Mouse (Mus musculus) testis, adult 2 months (tissue): ENCODE data around the gene Dcun1d4. TPM values are rescaled to one million over a fixed set of nuclear protein-coding genes. Genes with fewer than 3 reads are reported as not detected.

Source experiments
- H3K27ac ChIP-seq: fragments of 200-500 bp; 2 replicates; pipeline ENCODE4 v1.5.1; 2012; ENCODE audit warnings: low read depth, low read length; ENCODE audit not compliant: control insufficient read depth, insufficient read depth
- H3K27me3 ChIP-seq: fragments of 200-500 bp; 2 replicates; pipeline ENCODE4 v1.6.1; 2012; ENCODE audit warnings: mild to moderate bottlenecking, low read length, moderate library complexity; ENCODE audit not compliant: control insufficient read depth, insufficient read depth
- H3K36me3 ChIP-seq: fragments of 200-500 bp; 2 replicates; pipeline ENCODE4 v1.6.1; 2012; ENCODE audit warnings: mild to moderate bottlenecking, low read length; ENCODE audit not compliant: control insufficient read depth, insufficient read depth
- H3K4me1 ChIP-seq: fragments of 200-500 bp; 2 replicates; pipeline ENCODE4 v1.6.1; 2012; ENCODE audit warnings: low read length; ENCODE audit not compliant: control insufficient read depth, insufficient read depth
- H3K4me3 ChIP-seq: fragments of 200-500 bp; 2 replicates; pipeline ENCODE4 v1.5.1; 2012; ENCODE audit warnings: low read depth, mild to moderate bottlenecking, low read length, moderate library complexity, mixed read lengths; ENCODE audit not compliant: control insufficient read depth
- CTCF ChIP-seq: fragments of 200-500 bp; IDR thresholded peaks from 2 replicates; pipeline ENCODE4 v1.5.1; 2012; ENCODE audit warnings: low read depth, mild to moderate bottlenecking, inconsistent platforms, low read length, moderate library complexity; ENCODE audit not compliant: control insufficient read depth, insufficient read depth, insufficient replicate concordance
- POLR2A ChIP-seq: fragments of 200-500 bp; IDR thresholded peaks from 2 replicates; pipeline ENCODE4 v1.6.1; 2012; ENCODE audit warnings: low read depth, mild to moderate bottlenecking, inconsistent platforms, low read length, moderate library complexity; ENCODE audit not compliant: control insufficient read depth
- polyA plus RNA-seq: library from polyadenylated mRNA; depleted of rRNA; stranded (reverse); fragments of >200 nt; gene quantifications from 2 replicates; pipeline ENCODE4 v1.2.3, GENCODE M21; 2012

Dcun1d4 gene
- polyA plus RNA-seq, 1 experiment: 44.8 TPM

DNA sequence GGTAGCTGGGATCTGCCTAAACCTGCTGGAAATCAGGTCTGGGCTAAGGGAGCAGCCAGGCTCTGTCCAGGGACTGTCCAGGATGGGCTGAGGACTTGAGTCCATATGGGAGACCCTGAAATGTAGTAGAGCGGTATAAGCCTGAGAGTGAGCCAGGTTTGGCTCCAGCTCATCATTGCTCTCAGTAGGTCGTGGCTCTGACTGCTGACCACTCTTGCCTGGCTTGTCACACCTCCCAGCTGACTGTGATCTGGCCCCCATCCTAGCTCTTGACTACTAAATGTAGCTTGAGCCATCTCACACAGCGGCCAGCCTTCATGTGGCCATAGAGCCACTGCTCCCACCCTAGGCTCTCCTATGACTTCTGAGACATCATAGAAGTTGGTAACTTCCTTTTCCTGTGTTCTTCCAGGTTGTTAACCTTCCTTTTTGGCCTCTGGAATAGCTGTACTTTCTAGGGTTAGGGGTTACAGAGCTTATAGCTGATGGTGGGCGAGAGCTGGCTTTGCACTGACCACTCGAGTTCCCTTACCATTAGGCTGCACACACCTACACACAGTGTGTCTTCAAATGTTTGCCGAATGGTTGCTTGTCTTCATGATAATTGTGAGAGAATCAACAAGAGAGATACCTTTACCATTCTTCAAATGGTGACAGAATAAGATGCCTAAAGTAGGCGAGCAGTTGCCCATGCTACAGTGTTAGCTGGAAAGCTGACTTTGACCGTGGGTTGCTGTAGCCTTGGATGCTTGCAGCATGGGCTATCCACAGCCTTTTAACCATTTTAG, 37.8 kb downstream of the Dcun1d4 start:
- H3K4me3 ChIP-seq: no peak overlapping the region
- no peaks in the 10 kb centered on the region for H3K27me3 ChIP-seq
- no peak overlapping the region for H3K27ac ChIP-seq
- TF ChIP-seq CTCF (no peak), POLR2A (no peak)
- H3K4me1 ChIP-seq: no peaks in the 10 kb centered on the region
- H3K36me3 ChIP-seq: no peaks in the 10 kb centered on the region; the same call in 1 of the 2 replicates

DNA sequence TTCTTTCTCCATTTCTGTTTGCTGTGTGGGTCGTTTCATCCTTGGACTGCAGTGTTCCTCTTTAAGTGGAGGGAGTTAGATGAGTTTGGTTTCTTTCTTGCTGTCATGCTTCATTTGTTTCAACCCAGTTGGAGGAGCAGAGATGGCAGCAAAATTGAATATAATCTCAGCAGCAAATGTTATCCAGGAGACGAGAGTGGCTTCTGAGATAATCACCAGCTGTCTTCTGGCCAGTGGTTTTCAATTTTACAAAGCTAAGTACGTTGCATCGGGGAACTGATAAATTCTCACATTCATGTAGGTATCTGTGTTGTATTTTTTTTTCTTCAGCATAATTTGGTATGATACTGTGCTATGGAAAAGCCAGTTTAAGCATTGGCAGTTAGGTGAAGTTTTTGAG, 40.0 kb downstream of the Dcun1d4 start:
- Histone ChIP-seq H3K36me3 (no peaks in the 10 kb centered on the region; the same call in 1 of the 2 replicates), H3K27me3 (no peaks in the 10 kb centered on the region), H3K27ac (no peak overlapping the region)

DNA sequence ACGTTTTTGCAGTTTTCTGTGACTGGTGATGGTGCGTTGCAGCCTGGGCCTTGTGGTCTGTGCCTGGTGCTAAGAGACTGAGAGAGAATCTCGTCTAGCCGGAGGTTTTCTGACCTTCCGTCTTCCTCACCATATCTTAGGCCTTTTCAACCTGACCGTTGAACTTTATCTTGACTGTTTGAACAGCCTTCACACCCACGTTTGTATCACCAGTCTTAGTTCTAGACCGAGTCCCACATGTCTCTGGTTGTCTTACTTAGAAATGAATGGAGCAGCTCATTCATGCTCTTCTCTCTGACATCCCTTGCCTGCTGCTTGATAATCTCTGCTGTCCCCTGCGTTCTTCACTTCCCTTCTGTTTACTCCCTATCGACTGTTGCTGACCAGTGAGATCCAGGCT, 42.4 kb downstream of the Dcun1d4 start:
- no peaks in the 10 kb centered on the region; the same call in none of the 2 replicates for H3K36me3 ChIP-seq
- H3K27ac ChIP-seq: no peak overlapping the region
- H3K4me1 ChIP-seq: no peaks in the 10 kb centered on the region
- no peak overlapping the region for H3K4me3 ChIP-seq
- TF ChIP-seq CTCF (no peak), POLR2A (no peak)
- no peaks in the 10 kb centered on the region for H3K27me3 ChIP-seq

More for the DNA sequence above, 40.0 kb downstream of the Dcun1d4 start:
- Histone ChIP-seq H3K4me3 (no peak overlapping the region), H3K4me1 (no peaks in the 10 kb centered on the region)
- TF ChIP-seq CTCF (no peak), POLR2A (no peak)

DNA sequence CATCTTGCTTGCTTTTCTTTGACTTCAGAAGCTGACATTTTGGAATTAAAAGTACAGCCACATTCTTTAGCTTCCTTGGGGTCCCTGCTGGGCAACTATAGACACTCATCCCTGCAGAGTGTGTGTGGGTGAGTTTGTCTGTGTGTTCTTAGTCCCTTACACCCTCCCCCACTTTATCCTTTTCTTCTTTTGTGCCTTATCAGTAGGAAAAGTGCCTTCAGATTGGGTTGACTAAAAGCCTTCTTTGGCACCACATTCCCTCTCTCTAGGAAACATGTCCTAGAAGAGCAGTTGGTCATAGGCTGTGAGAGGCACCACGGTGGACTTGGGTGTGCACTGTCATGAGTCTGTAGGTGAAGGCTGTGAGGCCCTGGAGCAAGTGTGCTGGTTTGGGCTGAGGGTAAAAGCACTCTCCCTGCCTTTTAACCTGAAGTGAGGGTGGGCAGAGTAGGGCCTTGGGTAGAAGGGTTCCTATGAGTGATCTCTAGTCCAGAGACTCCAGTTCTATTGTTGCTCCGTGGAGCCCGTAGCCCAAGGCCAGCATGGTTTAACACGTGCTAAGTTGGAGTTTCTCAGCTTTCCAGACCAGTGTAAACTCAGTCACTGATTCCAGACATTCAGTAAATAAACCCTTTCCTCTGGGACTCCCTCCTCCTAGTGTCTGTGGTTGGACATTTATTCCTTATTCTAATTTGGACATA, 43.6 kb downstream of the Dcun1d4 start:
- H3K36me3 ChIP-seq: no peaks in the 10 kb centered on the region; the same call in none of the 2 replicates
- no peaks in the 10 kb centered on the region for H3K27me3 ChIP-seq
- H3K4me3 ChIP-seq: no peak overlapping the region
- TF ChIP-seq CTCF: no peak
- no peak for TF ChIP-seq POLR2A
- H3K4me1 ChIP-seq: no peaks in the 10 kb centered on the region
- no peak overlapping the region for H3K27ac ChIP-seq

DNA sequence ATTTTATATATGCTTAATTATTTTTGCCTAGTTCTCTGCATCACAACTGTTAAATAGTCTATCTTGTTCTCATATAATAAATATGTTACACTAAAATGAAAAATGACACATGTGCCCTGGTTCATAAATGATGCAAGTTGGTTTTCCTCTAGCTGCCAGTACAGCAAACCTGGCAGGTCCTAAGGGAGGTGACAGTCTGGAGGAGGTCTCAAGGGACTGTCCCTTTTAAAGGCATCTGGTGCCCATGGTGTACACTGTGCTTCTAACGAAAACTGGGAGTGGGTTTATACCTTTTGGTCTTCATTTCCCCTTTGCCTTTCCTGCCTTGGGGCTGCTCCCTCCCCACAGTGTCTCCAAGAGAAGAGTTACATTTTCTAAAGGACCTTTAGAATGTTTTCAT, 51.4 kb downstream of the Dcun1d4 start:
- Histone ChIP-seq H3K27ac (no peak overlapping the region), H3K4me1 (no peaks in the 10 kb centered on the region), H3K4me3 (no peak overlapping the region), H3K36me3 (no peaks in the 10 kb centered on the region; the same call in 1 of the 2 replicates), H3K27me3 (no peaks in the 10 kb centered on the region)
- no peak for TF ChIP-seq POLR2A
- TF ChIP-seq CTCF: no peak

DNA sequence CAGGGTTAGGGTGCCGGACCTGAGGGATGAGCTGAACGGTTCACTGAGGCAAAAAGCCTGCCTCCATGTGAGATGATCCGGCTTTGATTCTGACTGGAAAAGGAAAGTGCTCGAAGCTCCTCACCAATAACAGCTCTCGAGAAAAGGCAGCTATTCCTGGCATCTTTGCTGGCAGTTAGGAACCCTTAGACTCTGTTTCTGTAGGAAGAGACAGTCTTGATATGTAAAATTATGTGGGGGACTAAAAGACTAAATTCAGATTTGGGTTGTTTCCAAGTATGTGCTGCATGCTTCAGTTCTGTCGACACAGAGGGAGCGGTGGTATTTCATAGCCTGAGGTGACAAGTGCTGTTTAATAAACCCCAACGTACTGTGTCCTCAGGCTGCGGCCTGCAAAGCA, 52.1 kb downstream of the Dcun1d4 start:
- Histone ChIP-seq H3K4me1 (no peaks in the 10 kb centered on the region), H3K27ac (no peak overlapping the region), H3K27me3 (no peaks in the 10 kb centered on the region), H3K4me3 (no peak overlapping the region), H3K36me3 (no peaks in the 10 kb centered on the region; the same call in 1 of the 2 replicates)
- no peak for TF ChIP-seq POLR2A
- no peak for TF ChIP-seq CTCF

DNA sequence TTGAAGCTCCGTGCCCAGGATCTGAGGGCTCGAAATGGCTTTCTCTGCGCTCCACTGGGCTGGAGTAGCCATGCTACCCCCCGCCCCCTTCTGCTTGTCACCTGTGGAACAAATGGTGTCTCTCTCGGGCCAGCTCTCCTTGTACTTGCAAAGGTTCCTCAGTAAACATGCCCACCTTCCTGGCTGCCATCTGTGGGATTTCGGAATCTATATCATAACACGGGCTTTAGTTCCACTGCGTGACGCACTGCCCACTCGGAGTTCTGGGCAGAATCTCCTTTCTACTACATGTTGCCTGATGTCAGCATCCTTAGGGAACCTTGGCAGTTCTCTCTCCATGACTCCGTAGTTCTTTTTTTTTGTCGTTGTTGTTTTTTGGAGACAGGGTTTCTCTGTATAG, 56.9 kb downstream of the Dcun1d4 start:
- Histone ChIP-seq H3K27ac (no peak overlapping the region), H3K4me3 (no peak overlapping the region), H3K4me1 (no peaks in the 10 kb centered on the region), H3K27me3 (no peaks in the 10 kb centered on the region), H3K36me3 (no peaks in the 10 kb centered on the region; the same call in 1 of the 2 replicates)
- TF ChIP-seq POLR2A (no peak), CTCF (no peak)
